Mouse (Mus musculus): Measurements from ENCODE around the gene Abi1.

DNA sequence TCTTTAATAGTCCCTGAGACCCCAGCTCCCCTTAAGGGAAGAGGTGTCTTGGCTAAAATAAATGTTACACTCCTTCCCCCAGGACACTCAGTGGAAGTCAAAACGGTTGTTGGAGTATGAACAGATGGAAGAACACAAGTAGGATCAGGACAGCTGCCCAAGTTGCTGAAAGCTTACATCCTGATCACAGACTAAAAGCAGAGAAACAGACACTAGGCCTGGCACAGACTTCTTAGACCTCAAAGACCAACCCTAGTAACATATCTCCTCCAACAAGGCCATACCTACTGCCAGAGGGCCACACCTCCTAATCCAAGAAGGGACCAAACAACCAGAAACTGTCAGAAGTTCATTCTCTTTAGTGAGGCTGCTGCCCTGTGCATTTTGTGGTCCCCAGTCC, 31.8 kb downstream of the Abi1 start:
- TF ChIP-seq UBTF (IDR thresholded peaks at IDR 0.05; ENCODE audit: borderline replicate concordance, insufficient read depth, low read depth, low read length) (no peak), JUND (IDR thresholded peaks at IDR 0.05; ENCODE audit: low read depth, low read length) (no peak), ETS1 (IDR thresholded peaks at IDR 0.05; ENCODE audit: low read depth, low read length) (no peak)
